Mouse (Mus musculus): ENCODE results near the gene Foxj3. TPM values are rescaled to one million over a fixed set of nuclear protein-coding genes. Genes with fewer than 3 reads are reported as not detected.
A peak's percentile ranks its signal among the peaks of the same experiment; 100 is the strongest.
"Not testable (repeated sequence)": the region's sequence is repeated elsewhere in the genome, so short reads cannot be mapped to it uniquely, and the experiment has no call there.

Gene Foxj3
- polyA plus RNA-seq (2015; fragmentation: Nextera tagmentation; extraction: Ambion mirVana): 23.5 and 26.1 TPM in 2 replicates

- H3K4me3 ChIP-seq; H3K27ac ChIP-seq (replicated peaks); H3K27me3 ChIP-seq; H3K9ac ChIP-seq; H3K9me3 ChIP-seq; H3K36me3 ChIP-seq; H3K4me2 ChIP-seq; ATAC-seq (ENCODE audit: low read depth): not testable (repeated sequence)
- H3K4me1 ChIP-seq (replicated peaks): peaks cover 23% of the 10 kb centered on the region
- WGBS: 92% methylated on average over 4 of the region's 4 CpGs
Measured at GRCm38 (mm10) chr4:119536615-119537014, at the start of gene Foxj3. Gene Foxj3 (plus strand): TSS chr4:119537004.

- Histone ChIP-seq H3K36me3 (no peaks in the 10 kb centered on the region), H3K9ac (no peak overlapping the region), H3K9me3 (no peaks in the 10 kb centered on the region), H3K27ac (replicated peaks) (0 out of 2 replicates have a peak overlapping the region, but pooled peaks have one; percentile 39), H3K27me3 (peaks cover 12% of the 10 kb centered on the region), H3K4me3 (no peak overlapping the region), H3K4me2 (no peak overlapping the region), H3K4me1 (replicated peaks) (peaks cover 35% of the 10 kb centered on the region)
- WGBS: 55% methylated on average over 10 of the region's 10 CpGs
- no peak for ATAC-seq (ENCODE audit: low read depth)
Measured at GRCm38 (mm10) chr4:119489666-119490065, 47.1 kb upstream of the Foxj3 start.

- Histone ChIP-seq H3K9me3 (no peaks in the 10 kb centered on the region), H3K27me3 (peaks cover 19% of the 10 kb centered on the region), H3K4me3 (0 out of 2 replicates have a peak overlapping the region, but pooled peaks have one; percentile 62), H3K36me3 (no peaks in the 10 kb centered on the region), H3K27ac (replicated peaks) (no peak overlapping the region), H3K4me2 (peak overlapping the region; percentile 71), H3K9ac (no peak overlapping the region), H3K4me1 (replicated peaks) (peaks cover 35% of the 10 kb centered on the region)
- ATAC-seq (ENCODE audit: low read depth): no peak
- 75% methylated on average over 3 of the region's 3 CpGs for WGBS
Measured at GRCm38 (mm10) chr4:119490806-119491205, 46.0 kb upstream of the Foxj3 start.

GRCm38 (mm10) chr4:119492291-119492932 is 44.4 kb upstream of the Foxj3 start, which contains the start of gene Rimkla:
Gene Rimkla (minus strand): TSS chr4:119492628.
- H3K9me3 ChIP-seq: no peaks in the 10 kb centered on the region
- peak within 1 kb of the TSS; percentile 80 for H3K9ac ChIP-seq
- peaks cover 35% of the 10 kb centered on the region for H3K4me1 ChIP-seq (replicated peaks)
- peak within 1 kb of the TSS; percentile 71 for H3K4me2 ChIP-seq
- under 1% methylated on average over 74 of the region's 77 CpGs for WGBS
- H3K27me3 ChIP-seq: peaks cover 19% of the 10 kb centered on the region
- peak within 1 kb of the TSS; percentile 85 for H3K27ac ChIP-seq (replicated peaks)
- H3K4me3 ChIP-seq: peak within 1 kb of the TSS; percentile 62
- peak; percentile 90 for ATAC-seq (ENCODE audit: low read depth)
- no peaks in the 10 kb centered on the region for H3K36me3 ChIP-seq

GRCm38 (mm10) chr4:119492933-119493327 is 43.9 kb upstream of the Foxj3 start:
- Histone ChIP-seq H3K9me3 (no peaks in the 10 kb centered on the region), H3K4me1 (replicated peaks) (peaks cover 35% of the 10 kb centered on the region), H3K36me3 (no peaks in the 10 kb centered on the region), H3K27ac (replicated peaks) (peak overlapping the region; percentile 85), H3K9ac (peak overlapping the region; percentile 80), H3K4me3 (peak overlapping the region; percentile 62), H3K27me3 (peaks cover 19% of the 10 kb centered on the region), H3K4me2 (peak overlapping the region; percentile 71)
- 0 out of 2 replicates have a peak, but pooled peaks have one; percentile 29 for ATAC-seq (ENCODE audit: low read depth)
- 37% methylated on average over 10 of the region's 10 CpGs for WGBS

- Histone ChIP-seq H3K4me3 (no peak overlapping the region), H3K9me3 (no peaks in the 10 kb centered on the region), H3K27ac (replicated peaks) (no peak overlapping the region), H3K9ac (no peak overlapping the region), H3K4me2 (no peak overlapping the region), H3K36me3 (no peaks in the 10 kb centered on the region), H3K4me1 (replicated peaks) (no peaks in the 10 kb centered on the region), H3K27me3 (peaks cover 14% of the 10 kb centered on the region)
- no peak for ATAC-seq (ENCODE audit: low read depth)
- WGBS: 54% methylated on average over 5 of the region's 5 CpGs
Measured at GRCm38 (mm10) chr4:119498319-119498848, 38.4 kb upstream of the Foxj3 start.

- H3K36me3 ChIP-seq: no peaks in the 10 kb centered on the region
- H3K4me2 ChIP-seq: no peak overlapping the region
- WGBS: 74% methylated on average over 2 of the region's 2 CpGs
- H3K27me3 ChIP-seq: no peaks in the 10 kb centered on the region
- no peak overlapping the region for H3K9ac ChIP-seq
- H3K27ac ChIP-seq (replicated peaks): no peak overlapping the region
- no peak overlapping the region for H3K4me3 ChIP-seq
- no peaks in the 10 kb centered on the region for H3K4me1 ChIP-seq (replicated peaks)
- ATAC-seq (ENCODE audit: low read depth): no peak
- no peaks in the 10 kb centered on the region for H3K9me3 ChIP-seq
Measured at GRCm38 (mm10) chr4:119511591-119511990, 25.2 kb upstream of the Foxj3 start.

DNA sequence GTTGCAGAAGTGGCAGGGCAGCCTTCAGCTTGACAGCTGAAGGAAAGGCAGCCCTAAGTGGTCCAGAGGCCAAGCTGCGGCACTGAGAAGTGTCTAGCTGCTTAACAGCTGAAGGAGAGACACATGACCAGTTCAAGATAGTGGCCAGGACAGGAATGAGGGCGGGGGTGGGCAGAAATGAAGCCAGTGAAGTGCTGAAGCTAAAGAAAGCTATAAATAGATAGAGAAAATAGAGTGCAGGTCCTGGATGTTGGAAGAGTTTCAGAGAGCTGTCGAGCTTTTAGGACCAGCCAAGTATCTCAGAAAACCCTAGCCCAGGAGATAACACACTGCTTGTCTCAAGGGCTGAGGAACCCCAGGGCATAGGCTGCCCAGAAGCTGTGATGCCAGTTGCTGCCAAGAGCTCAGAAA is 24.1 kb upstream of the Foxj3 start:
- 71% methylated on average over 3 of the region's 3 CpGs for WGBS
- Histone ChIP-seq H3K9me3 (no peaks in the 10 kb centered on the region), H3K36me3 (no peaks in the 10 kb centered on the region), H3K27ac (replicated peaks) (no peak overlapping the region), H3K4me1 (replicated peaks) (no peaks in the 10 kb centered on the region), H3K27me3 (no peaks in the 10 kb centered on the region), H3K4me2 (no peak overlapping the region), H3K4me3 (no peak overlapping the region), H3K9ac (no peak overlapping the region)
- no peak for ATAC-seq (ENCODE audit: low read depth)

DNA sequence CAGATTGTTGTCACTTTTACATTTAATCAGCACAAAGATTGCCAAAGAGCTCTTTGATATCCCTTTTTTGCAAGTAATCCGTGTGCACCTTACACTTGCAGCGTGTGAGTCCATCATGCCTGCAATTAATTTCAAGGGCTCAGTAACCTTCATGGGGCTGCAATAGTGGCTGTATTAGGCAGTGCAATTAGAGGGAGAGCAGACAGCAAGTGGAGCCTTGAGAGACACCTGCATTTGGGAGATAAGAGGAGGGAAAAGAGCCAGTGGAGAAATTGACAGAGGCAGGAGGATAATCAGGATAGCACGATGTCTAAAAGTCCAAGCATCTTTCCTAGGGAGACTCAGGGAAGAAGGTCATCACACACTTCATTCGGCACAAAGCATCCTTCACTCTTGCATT is 13.2 kb upstream of the Foxj3 start:
- H3K27me3 ChIP-seq: no peaks in the 10 kb centered on the region
- no peaks in the 10 kb centered on the region for H3K36me3 ChIP-seq
- no peak overlapping the region for H3K4me3 ChIP-seq
- peak overlapping the region; percentile 79 for H3K27ac ChIP-seq (replicated peaks)
- no peak overlapping the region for H3K4me2 ChIP-seq
- peak; percentile 61; the same call in 1 of the 2 replicates for ATAC-seq (ENCODE audit: low read depth)
- peaks cover 13% of the 10 kb centered on the region for H3K4me1 ChIP-seq (replicated peaks)
- WGBS: 57% methylated on average over 4 of the region's 4 CpGs
- no peaks in the 10 kb centered on the region for H3K9me3 ChIP-seq
- H3K9ac ChIP-seq: no peak overlapping the region

DNA sequence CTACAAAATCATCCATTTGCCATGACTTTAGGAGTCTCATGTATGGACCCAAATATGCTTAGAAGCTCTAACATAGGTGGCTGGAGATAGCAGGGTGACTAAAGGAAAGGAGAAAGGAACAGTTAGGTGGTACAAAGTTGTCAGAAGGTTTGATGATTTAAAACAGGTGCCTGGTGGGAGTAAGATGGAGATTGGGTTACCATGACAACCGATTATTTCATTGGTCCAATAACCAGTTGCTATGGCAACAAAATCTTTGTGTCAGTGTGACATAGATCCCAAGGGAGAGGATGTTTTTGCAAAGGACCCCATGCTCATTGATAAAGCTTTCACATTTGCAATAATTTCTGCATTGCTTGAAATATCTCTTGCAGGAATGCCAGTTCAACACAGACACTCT is 12.8 kb upstream of the Foxj3 start:
- peak; percentile 65; the same call in 1 of the 2 replicates for ATAC-seq (ENCODE audit: low read depth)
- no peaks in the 10 kb centered on the region for H3K36me3 ChIP-seq
- H3K27ac ChIP-seq (replicated peaks): peak overlapping the region; percentile 79
- no peaks in the 10 kb centered on the region for H3K27me3 ChIP-seq
- H3K4me2 ChIP-seq: no peak overlapping the region
- 85% methylated on average over 1 of the region's 1 CpGs for WGBS
- no peaks in the 10 kb centered on the region for H3K9me3 ChIP-seq
- no peak overlapping the region for H3K4me3 ChIP-seq
- H3K9ac ChIP-seq: no peak overlapping the region
- H3K4me1 ChIP-seq (replicated peaks): peaks cover 13% of the 10 kb centered on the region

DNA sequence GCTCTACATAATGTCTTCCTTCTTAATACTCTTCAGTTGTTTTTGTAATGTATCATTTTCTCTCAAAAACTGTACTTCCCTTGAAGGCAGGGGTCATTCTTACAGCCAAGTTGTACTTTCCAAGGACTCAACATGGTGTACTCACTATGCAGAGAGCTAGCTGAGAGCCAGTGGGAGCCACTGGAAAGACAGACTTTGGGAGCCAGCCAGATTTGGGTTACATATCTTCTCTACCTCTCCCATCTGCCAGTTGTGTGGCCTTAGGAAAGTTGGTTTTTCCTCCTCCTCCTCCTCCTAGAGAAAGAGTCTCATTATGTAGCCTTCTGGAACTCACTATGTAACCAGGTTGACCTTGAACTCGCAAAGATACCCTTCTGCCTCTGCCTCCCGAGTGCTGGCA is 12.3 kb upstream of the Foxj3 start:
- H3K4me2 ChIP-seq: no peak overlapping the region
- WGBS: 83% methylated on average over 2 of the region's 2 CpGs

GRCm38 (mm10) chr4:119526329-119526845 is 10.4 kb upstream of the Foxj3 start:
- Histone ChIP-seq H3K4me2 (no peak overlapping the region), H3K4me3 (no peak overlapping the region), H3K27me3 (no peaks in the 10 kb centered on the region), H3K9me3 (no peaks in the 10 kb centered on the region), H3K9ac (no peak overlapping the region), H3K4me1 (replicated peaks) (peaks cover 13% of the 10 kb centered on the region), H3K27ac (replicated peaks) (no peak overlapping the region), H3K36me3 (no peaks in the 10 kb centered on the region)
- ATAC-seq (ENCODE audit: low read depth): no peak

More for the DNA sequence above, 12.3 kb upstream of the Foxj3 start:
- Histone ChIP-seq H3K36me3 (no peaks in the 10 kb centered on the region), H3K4me3 (no peak overlapping the region), H3K9ac (no peak overlapping the region), H3K27me3 (no peaks in the 10 kb centered on the region), H3K9me3 (no peaks in the 10 kb centered on the region), H3K4me1 (replicated peaks) (peaks cover 13% of the 10 kb centered on the region), H3K27ac (replicated peaks) (peak overlapping the region; percentile 79)
- ATAC-seq (ENCODE audit: low read depth): no peak
